Mouse (Mus musculus) hindbrain, embryonic 16.5 days (tissue): Measurements from ENCODE around the gene Rrp1b. TPM values are rescaled to one million over a fixed set of nuclear protein-coding genes. Genes with fewer than 3 reads are reported as not detected.
"Not testable (repeated sequence)": the region's sequence is repeated elsewhere in the genome, so short reads cannot be mapped to it uniquely, and the experiment has no call there.

Source experiments
- ATAC-seq: fragments of 200-750 bp; cut with Nextera tagmentation; 2 replicates; pipeline ENCODE4 v1.8.0; 2017; ENCODE audit warnings: moderate TSS enrichment, moderate library complexity
- H3K27ac ChIP-seq: fragments of 300-500 bp; sonication (generic); 2 replicates; pipeline ENCODE4 v1.5.1; 2014; ENCODE audit warnings: low read depth, mild to moderate bottlenecking, control low read depth, low read length, moderate library complexity
- H3K27me3 ChIP-seq: fragments of 300-500 bp; sonication (generic); replicated peaks from 2 replicates; pipeline ENCODE4 v1.6.1; 2014; ENCODE audit warnings: low read length; ENCODE audit not compliant: control insufficient read depth, insufficient read depth
- H3K36me3 ChIP-seq: fragments of 300-500 bp; sonication (generic); 2 replicates; pipeline ENCODE4 v1.6.1; 2014; ENCODE audit warnings: mild to moderate bottlenecking, low read length, moderate library complexity, mixed read lengths; ENCODE audit not compliant: control insufficient read depth, insufficient read depth
- H3K4me1 ChIP-seq: fragments of 300-500 bp; sonication (generic); 2 replicates; pipeline ENCODE4 v1.6.1; 2014; ENCODE audit warnings: low read depth, low read length; ENCODE audit not compliant: control insufficient read depth, insufficient read depth
- H3K4me2 ChIP-seq: fragments of 300-500 bp; sonication (generic); 2 replicates; pipeline ENCODE4 v1.6.1; 2014; ENCODE audit warnings: mild to moderate bottlenecking, low read length, control low read depth, moderate library complexity
- H3K4me3 ChIP-seq: fragments of 300-500 bp; sonication (generic); 2 replicates; pipeline ENCODE4 v1.5.1; 2014; ENCODE audit warnings: mild to moderate bottlenecking, low read length, control low read depth, moderate library complexity
- H3K9ac ChIP-seq: fragments of 300-500 bp; sonication (generic); 2 replicates; pipeline ENCODE4 v1.6.1; 2014; ENCODE audit warnings: low read depth, mild to moderate bottlenecking, control low read depth, low read length, moderate library complexity
- H3K9me3 ChIP-seq: fragments of 300-500 bp; sonication (generic); 2 replicates; pipeline ENCODE4 v1.6.1; 2014; ENCODE audit warnings: mild to moderate bottlenecking, low read length, moderate library complexity; ENCODE audit not compliant: control insufficient read depth
- WGBS: fragments of 180-500 bp; shearing (Covaris S2); extraction: QIAGEN DNeasy Blood & Tissue Kit; methylation state at CpG from one replicate; pipeline ENCODE4 v1.1.7; 2014; 5-methylcytosine and 5-hydroxymethylcytosine counted together
- polyA plus RNA-seq: library from polyadenylated mRNA; unstranded; fragments of >200 nt; fragmentation: Nextera tagmentation; extraction: Ambion mirVana; gene quantifications from 2 replicates; pipeline ENCODE4 v1.2.1, GENCODE M21; 2015

Rrp1b gene
- polyA plus RNA-seq, 1 experiment from 2014 or later: 33.4 TPM

DNA sequence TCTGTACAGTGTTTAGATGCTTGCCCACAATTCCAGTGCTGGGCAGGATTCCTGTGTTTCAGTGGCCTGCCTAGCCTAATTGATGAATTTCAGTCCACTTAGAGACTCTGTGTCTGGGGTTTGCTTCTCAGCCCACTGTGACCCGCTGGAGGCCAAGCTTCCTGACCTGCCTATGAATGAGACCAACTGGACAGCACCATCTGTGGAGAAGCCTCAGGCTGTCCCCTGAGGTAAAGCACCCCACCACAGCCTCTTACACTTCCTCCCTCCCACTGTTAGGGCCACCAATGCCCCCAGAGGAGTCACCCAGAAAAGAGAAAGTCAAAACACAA lies 55.1 kb downstream of the Rrp1b start:
- H3K9ac ChIP-seq: peak overlapping the region; percentile 47
- no peaks in the 10 kb centered on the region for H3K9me3 ChIP-seq
- H3K27me3 ChIP-seq: no peaks in the 10 kb centered on the region
- H3K27ac ChIP-seq: peak overlapping the region; percentile 32
- peak overlapping the region; percentile 47 for H3K4me2 ChIP-seq
- peak overlapping the region; percentile 31 for H3K4me3 ChIP-seq
- whole genome bisulfite sequencing: 24% methylated on average over 1 of the region's 1 CpGs
- ATAC-seq: peak; percentile 71
- no peaks in the 10 kb centered on the region for H3K36me3 ChIP-seq
- peaks cover 13% of the 10 kb centered on the region for H3K4me1 ChIP-seq

DNA sequence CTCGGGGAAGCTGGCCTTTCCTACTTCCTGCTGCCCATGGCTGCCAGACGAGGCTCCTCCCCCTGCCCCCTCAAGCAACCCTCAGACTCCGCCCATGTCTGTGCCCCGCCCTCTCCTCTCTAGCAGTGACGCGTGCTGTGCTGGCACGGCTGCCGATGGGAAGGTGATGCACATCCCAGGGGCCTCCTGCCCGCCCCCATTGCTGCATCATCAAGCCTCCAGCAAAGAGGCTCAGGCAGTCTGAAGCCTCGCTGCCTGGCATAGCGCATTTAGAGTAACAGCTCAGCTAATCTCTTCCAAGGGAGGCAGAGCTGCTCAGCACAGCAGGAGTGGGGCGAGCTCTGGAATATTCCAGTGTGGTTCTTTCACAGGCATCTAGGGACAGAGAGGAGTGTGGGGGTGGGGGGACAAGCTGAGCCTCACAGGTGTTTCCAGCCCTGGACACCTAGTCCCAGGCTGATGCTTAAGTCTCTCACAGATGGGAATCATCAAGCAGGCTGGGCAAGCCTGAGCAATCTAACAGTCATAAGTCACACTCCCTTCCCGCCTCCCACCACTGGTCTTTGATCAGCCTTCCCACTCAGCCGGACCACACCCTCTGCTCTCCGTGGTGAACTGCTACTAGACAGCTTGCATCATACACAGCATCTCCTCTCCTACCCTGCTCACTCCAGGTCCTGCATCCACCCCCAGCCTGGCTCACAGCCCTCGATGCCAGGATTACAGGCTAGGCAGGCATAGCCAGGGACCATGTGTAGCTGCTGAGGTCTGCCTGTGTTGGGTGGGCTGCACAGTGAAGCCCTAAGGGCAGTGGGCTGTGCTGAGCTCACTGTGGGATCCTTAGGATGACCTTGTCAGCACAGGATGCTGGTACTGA lies 55.7 kb downstream of the Rrp1b start:
- Histone ChIP-seq H3K4me3 (peak overlapping the region; percentile 31), H3K4me1 (peaks cover 13% of the 10 kb centered on the region), H3K4me2 (peak overlapping the region; percentile 47), H3K27ac (peak overlapping the region; percentile 32), H3K9ac (peak overlapping the region; percentile 47)
- not testable (repeated sequence) for H3K9me3 ChIP-seq, H3K27me3 ChIP-seq, H3K36me3 ChIP-seq
- peak; percentile 95 for ATAC-seq
- 9% methylated on average over 13 of the region's 16 CpGs for WGBS

DNA sequence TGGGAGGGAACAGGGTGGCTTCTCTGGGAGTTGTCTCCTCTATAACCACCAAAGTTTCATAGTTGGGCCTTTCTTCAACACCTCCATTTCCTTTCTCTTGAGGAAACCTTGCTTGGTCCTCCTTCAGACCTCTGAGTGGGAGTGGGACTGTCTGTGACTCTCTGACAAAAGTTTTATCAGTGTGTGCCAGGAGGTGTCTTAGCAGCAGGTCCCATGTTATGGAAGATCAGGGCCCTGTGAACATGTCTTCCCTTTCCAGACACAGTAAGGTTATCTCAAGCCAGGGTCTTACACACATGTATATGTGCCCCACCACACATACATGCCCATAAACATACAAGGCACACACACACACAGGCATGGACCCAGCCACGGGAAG lies 56.3 kb downstream of the Rrp1b start:
- H3K4me2 ChIP-seq: no peak overlapping the region

DNA sequence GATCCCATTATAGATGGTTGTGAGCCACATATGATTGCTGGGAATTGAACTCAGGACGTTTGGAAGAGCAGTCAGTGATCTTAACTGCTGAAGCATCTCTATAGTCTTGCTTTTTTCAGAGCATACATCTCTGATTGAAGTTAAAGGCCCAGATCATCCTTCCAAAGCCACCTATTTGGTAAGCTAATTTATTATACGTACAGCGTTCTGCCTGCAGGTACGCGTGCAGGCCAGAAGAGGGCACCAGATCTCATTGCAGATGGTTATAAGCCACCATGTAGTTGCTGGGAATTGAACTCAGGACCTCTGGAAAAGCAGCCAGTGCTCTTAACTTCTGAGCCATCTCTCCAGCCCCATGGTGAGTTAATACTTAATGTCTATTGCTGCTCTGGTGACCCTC lies 57.0 kb downstream of the Rrp1b start:
- no peak overlapping the region for H3K9ac ChIP-seq
- WGBS: 84% methylated on average over 5 of the region's 5 CpGs
- no peaks in the 10 kb centered on the region for H3K9me3 ChIP-seq
- peaks cover 13% of the 10 kb centered on the region for H3K4me1 ChIP-seq
- no peaks in the 10 kb centered on the region for H3K27me3 ChIP-seq
- ATAC-seq: no peak
- no peak overlapping the region for H3K4me2 ChIP-seq
- H3K27ac ChIP-seq: no peak overlapping the region
- H3K4me3 ChIP-seq: no peak overlapping the region
- H3K36me3 ChIP-seq: no peaks in the 10 kb centered on the region

More for the DNA sequence above, 56.3 kb downstream of the Rrp1b start:
- WGBS: 100% methylated on average over 1 of the region's 1 CpGs
- Histone ChIP-seq H3K27ac (no peak overlapping the region), H3K9me3 (no peaks in the 10 kb centered on the region), H3K27me3 (no peaks in the 10 kb centered on the region), H3K36me3 (no peaks in the 10 kb centered on the region), H3K9ac (no peak overlapping the region), H3K4me3 (no peak overlapping the region), H3K4me1 (peaks cover 13% of the 10 kb centered on the region)
- no peak for ATAC-seq

DNA sequence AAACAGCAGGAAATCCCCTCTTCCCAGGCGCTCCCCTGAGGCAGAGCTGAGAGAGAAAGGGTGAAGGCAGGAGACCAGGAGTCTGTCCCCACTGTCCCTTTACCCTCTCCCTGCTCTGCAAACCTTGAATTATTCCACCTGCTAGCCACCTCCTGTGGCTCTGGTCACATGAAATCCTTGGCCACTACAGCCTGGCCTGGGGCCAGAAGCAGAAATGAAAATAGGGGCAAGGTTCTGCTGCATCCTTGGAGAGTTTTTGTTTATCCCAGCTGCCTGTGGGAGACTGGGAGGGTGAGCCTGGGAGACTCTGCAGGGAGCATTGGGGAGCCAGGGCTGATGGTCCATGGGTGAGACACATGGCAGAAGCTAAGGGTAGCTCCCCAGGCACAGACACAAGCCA lies 61.8 kb downstream of the Rrp1b start:
- no peaks in the 10 kb centered on the region for H3K9me3 ChIP-seq
- H3K36me3 ChIP-seq: no peaks in the 10 kb centered on the region
- H3K4me1 ChIP-seq: peaks cover 8% of the 10 kb centered on the region
- H3K27me3 ChIP-seq: no peaks in the 10 kb centered on the region; the same call in 1 of the 2 replicates
- WGBS: 60% methylated on average over 1 of the region's 1 CpGs
- ATAC-seq: no peak
- H3K4me2 ChIP-seq: no peak overlapping the region
- no peak overlapping the region for H3K9ac ChIP-seq
- no peak overlapping the region for H3K27ac ChIP-seq
- no peak overlapping the region for H3K4me3 ChIP-seq

DNA sequence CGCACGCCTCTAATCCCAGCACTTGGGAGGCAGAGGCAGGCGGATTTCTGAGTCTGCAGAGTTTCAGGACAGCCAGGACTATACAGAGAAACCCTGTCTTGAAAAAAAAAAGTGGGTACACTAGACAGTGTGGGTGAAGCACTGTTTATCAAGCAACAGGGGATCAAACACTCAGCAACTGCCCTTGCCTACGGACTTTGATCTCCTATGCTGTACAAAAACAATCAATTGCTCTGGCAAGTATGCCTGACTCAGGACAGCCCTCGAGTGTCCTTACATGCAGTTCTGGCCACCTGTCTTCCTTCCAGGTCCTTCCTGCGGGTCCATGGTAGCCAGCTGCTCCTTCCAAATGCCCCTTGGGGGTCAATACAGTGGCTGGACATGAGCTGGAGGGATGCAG lies 63.0 kb downstream of the Rrp1b start:
- not testable (repeated sequence) for H3K4me2 ChIP-seq, H3K36me3 ChIP-seq, H3K27me3 ChIP-seq, H3K4me3 ChIP-seq, H3K9me3 ChIP-seq, H3K27ac ChIP-seq, ATAC-seq, H3K9ac ChIP-seq, H3K4me1 ChIP-seq
- 91% methylated on average over 5 of the region's 6 CpGs for WGBS

DNA sequence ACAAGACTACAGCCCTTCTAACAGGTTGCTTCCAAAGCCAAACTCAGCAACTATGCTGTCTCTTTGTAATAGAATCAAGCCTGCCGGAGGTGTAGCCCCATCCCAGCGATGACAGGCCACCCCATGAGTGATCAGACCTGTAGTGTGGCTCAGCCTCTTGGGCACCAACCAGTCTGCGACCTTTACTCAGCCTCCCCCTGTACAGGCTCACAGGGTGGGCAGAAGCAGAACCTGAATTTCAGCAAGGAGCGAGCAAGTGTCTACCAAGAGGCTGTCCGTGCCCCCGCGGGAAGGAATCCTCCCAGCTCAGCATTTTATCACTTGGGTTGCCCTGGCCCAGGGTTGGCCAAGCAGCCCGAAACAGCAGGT lies 63.7 kb downstream of the Rrp1b start:
- H3K9me3 ChIP-seq: no peaks in the 10 kb centered on the region
- H3K4me1 ChIP-seq: peaks cover 8% of the 10 kb centered on the region
- H3K4me2 ChIP-seq: peak overlapping the region; percentile 90
- no peak overlapping the region for H3K27ac ChIP-seq
- peak overlapping the region; percentile 51 for H3K4me3 ChIP-seq
- H3K27me3 ChIP-seq: no peaks in the 10 kb centered on the region; the same call in 1 of the 2 replicates
- peak; percentile 43; the same call in 1 of the 2 replicates for ATAC-seq
- peak overlapping the region; percentile 69 for H3K9ac ChIP-seq
- no peaks in the 10 kb centered on the region for H3K36me3 ChIP-seq
- WGBS: 45% methylated on average over 8 of the region's 8 CpGs

DNA sequence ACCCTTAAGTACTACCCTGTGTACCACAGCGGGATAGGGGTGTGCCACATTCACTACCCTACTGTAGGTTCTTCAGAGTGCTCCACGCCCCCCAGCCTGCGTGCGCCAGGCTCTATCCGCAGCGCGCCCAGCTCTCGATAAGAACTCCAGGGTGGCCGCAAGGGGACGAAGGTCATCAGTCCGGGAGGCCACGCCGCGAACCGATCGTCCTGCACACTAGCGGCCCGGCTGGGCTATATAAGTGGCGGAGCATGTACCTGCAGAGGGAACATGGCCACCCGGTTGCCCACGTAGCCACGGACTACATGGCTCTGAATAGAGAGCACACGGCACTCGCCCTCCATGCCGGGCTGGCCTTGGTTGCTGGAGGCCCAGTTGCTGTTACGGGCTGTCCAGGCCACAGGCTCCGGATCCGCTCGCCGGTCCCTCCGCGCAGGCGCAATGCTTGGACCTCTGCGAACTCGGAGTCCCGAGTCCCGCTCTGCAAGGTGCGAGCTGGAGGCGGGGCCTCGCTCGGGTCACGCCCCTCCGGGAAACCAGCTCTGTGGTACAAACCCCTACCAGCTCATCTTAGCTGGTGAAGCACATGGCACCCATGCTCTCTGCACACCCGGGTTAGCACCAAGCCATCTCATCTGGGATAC lies 64.2 kb downstream of the Rrp1b start:
- no peaks in the 10 kb centered on the region for H3K9me3 ChIP-seq
- peaks cover 8% of the 10 kb centered on the region for H3K4me1 ChIP-seq
- no peaks in the 10 kb centered on the region; the same call in 1 of the 2 replicates for H3K27me3 ChIP-seq
- H3K9ac ChIP-seq: peak overlapping the region; percentile 69
- H3K27ac ChIP-seq: no peak overlapping the region
- 2% methylated on average over 40 of the region's 44 CpGs for WGBS
- ATAC-seq: peak; percentile 89
- no peaks in the 10 kb centered on the region for H3K36me3 ChIP-seq
- peak overlapping the region; percentile 51 for H3K4me3 ChIP-seq
- peak overlapping the region; percentile 90 for H3K4me2 ChIP-seq

DNA sequence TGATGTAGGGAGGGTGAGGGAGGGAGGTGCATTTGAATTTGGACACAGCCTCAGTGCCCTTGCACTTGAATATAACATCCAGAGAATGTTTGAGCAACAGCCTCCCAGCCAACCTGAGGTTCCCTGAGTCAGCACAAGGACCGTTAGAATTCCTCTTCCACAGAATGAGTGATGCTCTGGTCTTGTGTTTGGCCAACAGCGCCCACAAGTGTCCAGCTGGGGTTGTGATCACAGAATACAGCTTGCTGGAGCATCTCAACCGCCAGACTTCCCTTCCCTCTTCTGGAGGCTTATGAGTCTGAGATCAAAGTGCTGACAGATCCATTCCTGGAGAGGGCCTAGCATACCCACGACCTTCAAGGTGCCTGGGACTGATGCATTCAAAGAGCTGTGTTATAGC lies 67.2 kb downstream of the Rrp1b start:
- peaks cover 8% of the 10 kb centered on the region for H3K4me1 ChIP-seq
- no peak overlapping the region for H3K4me3 ChIP-seq
- no peak overlapping the region for H3K9ac ChIP-seq
- H3K27ac ChIP-seq: no peak overlapping the region
- WGBS: 18% methylated on average over 4 of the region's 4 CpGs
- no peaks in the 10 kb centered on the region for H3K36me3 ChIP-seq
- H3K27me3 ChIP-seq: no peaks in the 10 kb centered on the region; the same call in 1 of the 2 replicates
- no peak overlapping the region for H3K4me2 ChIP-seq
- H3K9me3 ChIP-seq: no peaks in the 10 kb centered on the region
- no peak for ATAC-seq
